Mouse (Mus musculus) C2C12 (cell line): ENCODE measurements at regions not wholly inside any gene's neighbourhood (a gene's known extent, or its start where the extent isn't known, plus 50 kb on each side); places are given as distances from the start of the nearest gene placed in this dataset.

Source experiments
- CEBPB ChIP-seq: IDR thresholded peaks from one replicate; pipeline ENCODE4 v1.6.1; 2011; ENCODE audit warnings: low read depth, mild to moderate bottlenecking, control low read depth, moderate library complexity
- CTCF ChIP-seq: IDR thresholded peaks from one replicate; pipeline ENCODE4 v1.5.1; 2011; ENCODE audit not compliant: control insufficient read depth, insufficient read depth, insufficient read length
- MAX ChIP-seq: IDR thresholded peaks from one replicate; pipeline ENCODE4 v1.6.1; 2011; ENCODE audit warnings: mild to moderate bottlenecking, control low read depth
- USF1 ChIP-seq: IDR thresholded peaks from one replicate; pipeline ENCODE4 v1.6.1; 2011; ENCODE audit warnings: low read depth, mild to moderate bottlenecking, control low read depth, moderate library complexity

- no peak for TF ChIP-seq CTCF
- no peak for TF ChIP-seq USF1
- TF ChIP-seq MAX: no peak
- no peak for TF ChIP-seq CEBPB
These were observed 278.1 kb upstream of the Impad1 start for GRCm38 (mm10) chr4:5071243-5071642.
